Mouse (Mus musculus) frontal cortex, adult (tissue): ENCODE measurements at regions not wholly inside any gene's neighbourhood (a gene's known extent, or its start where the extent isn't known, plus 50 kb on each side); places are given as distances from the start of the nearest gene placed in this dataset.

Experiments
- ATAC-seq: cut with Nextera tagmentation; 2 replicates; pipeline ENCODE4 v1.9.2; 2017; ENCODE audit warnings: mild to moderate bottlenecking, moderate library complexity, mixed read lengths; ENCODE audit not compliant: low TSS enrichment

DNA sequence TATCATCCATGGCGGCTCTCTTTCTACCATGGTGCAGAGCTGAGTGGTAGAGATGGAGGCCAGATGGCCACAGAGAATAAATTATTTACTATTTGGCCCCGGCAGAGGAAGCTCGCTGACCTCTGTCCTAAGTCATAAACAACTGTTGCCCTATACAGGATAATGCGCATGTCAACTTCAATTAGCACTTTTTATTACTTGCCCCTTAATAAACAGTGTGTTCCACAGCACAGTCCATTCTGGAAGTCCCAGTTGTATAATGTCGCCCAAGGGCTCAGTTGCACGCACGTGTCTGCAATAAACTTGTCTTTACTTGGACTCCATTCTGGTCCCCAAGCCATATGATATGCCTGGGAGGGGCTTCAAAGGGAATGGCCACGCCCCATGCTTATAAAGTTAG is 150.1 kb upstream of the Runx1 start:
- ATAC-seq: no peak

DNA sequence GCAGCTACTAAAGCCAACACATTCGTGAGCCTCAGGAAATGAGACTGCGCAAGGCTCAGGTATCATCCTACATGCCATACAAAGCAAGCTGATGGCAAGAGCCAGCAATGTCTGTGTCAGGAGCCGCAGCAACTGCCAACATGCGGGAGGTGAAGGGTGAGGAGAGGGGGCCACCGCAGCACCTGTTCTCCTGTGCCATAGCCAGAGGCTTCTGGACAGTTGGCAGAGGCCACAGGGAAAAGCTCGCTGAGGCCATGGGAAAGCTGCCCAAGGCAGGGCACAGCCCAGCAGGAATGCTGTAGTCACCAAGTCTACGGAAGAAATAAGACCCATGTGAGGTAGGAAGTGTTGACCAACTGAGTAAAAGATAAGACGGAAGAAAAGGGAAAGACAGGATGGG is 149.1 kb upstream of the Runx1 start:
- ATAC-seq: no peak

GRCm38 (mm10) chr16:92972681-92973080 is 146.7 kb upstream of the Runx1 start:
- no peak for ATAC-seq

- no peak for ATAC-seq
These were observed 146.0 kb upstream of the Runx1 start for GRCm38 (mm10) chr16:92971956-92972355.

DNA sequence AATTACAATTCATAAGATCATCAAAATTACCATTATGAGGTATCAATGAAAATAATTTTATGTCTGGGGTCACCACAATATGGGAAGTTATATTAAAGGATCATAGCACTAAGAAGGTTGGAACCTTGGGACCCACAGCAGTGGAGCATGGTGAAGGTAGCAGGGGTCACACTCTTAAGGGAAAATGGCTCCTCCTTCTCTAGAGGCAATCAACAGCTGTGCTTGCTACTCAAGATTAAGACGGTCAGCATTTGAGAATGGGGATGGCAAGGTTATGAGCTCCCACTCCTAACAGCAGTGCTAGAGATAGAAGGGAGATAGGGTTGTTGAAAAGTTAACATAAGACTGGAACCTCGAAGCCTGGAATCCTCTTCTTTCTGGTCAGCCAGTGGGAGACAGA is 144.6 kb upstream of the Runx1 start:
- no peak for ATAC-seq

GRCm38 (mm10) chr16:92969036-92969435 is 143.1 kb upstream of the Runx1 start:
- ATAC-seq: no peak

GRCm38 (mm10) chr16:92966069-92966866 is 140.3 kb upstream of the Runx1 start:
- ATAC-seq: no peak

- ATAC-seq: no peak
These were observed 139.7 kb upstream of the Runx1 start for GRCm38 (mm10) chr16:92965651-92966050.

- no peak for ATAC-seq
These were observed 137.6 kb upstream of the Runx1 start for GRCm38 (mm10) chr16:92963582-92963981.

GRCm38 (mm10) chr16:92961361-92961760 is 135.4 kb upstream of the Runx1 start:
- ATAC-seq: no peak

DNA sequence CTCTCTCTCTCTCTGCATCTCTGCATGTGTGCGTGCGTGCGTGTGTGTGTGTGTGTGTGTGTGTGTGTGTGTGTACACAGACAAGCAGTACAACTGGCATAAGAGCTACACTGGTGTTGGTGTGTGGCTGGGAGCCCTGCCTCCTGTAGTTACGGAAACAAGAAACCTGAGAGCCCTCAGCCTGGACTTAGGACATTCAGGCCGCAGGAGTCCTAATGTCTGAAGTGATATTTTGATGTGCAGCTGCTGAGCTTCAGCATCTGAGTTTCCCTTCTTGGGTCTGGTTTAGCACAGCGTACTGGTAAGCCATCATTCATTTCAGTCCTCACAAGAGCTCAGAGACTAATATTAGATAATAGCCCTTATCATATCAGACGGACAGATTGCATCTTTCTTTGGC is 134.8 kb upstream of the Runx1 start:
- no peak for ATAC-seq

DNA sequence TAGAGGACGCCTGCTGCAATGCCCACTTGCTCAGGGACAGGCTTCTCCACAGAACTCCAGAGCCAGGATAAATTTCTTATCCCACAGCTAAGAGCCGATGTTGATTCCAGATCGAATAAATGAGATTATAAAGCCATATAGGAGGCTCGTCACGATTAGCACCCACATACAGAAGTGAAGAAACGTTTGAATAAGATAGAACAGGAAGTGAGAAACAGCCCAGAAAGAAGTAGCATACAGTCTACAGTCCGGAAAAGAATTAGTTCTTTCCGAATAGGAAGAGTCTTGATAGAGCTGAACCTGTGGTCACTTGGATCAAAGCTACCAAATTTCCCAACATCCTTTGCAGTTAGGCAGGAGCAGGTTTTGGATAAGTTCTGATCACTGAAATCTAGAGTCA is 133.0 kb upstream of the Runx1 start:
- ATAC-seq: no peak

GRCm38 (mm10) chr16:92958146-92958545 is 132.2 kb upstream of the Runx1 start:
- no peak for ATAC-seq

DNA sequence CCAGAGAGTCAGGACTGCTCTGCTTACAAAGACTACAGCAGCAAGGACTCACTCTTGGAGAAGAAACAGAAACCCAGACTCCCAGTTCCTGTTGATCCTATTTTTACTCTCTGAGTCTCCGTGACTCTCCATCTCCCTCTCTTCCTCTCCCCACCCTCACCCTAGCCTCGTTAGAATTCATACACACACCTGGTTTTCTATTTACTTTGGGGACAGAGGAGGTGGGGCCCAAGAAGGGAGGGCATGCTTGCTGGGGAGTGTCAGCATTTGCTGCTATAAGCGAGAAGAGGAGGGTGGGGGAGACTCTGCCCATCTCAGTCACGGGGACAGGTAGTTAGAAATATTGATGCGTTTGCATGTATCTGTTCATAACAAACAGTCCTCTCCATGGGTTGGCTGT is 129.6 kb upstream of the Runx1 start:
- ATAC-seq: no peak; the same call in 1 of the 2 replicates

- ATAC-seq: no peak
These were observed 129.1 kb upstream of the Runx1 start for GRCm38 (mm10) chr16:92955087-92955486.

DNA sequence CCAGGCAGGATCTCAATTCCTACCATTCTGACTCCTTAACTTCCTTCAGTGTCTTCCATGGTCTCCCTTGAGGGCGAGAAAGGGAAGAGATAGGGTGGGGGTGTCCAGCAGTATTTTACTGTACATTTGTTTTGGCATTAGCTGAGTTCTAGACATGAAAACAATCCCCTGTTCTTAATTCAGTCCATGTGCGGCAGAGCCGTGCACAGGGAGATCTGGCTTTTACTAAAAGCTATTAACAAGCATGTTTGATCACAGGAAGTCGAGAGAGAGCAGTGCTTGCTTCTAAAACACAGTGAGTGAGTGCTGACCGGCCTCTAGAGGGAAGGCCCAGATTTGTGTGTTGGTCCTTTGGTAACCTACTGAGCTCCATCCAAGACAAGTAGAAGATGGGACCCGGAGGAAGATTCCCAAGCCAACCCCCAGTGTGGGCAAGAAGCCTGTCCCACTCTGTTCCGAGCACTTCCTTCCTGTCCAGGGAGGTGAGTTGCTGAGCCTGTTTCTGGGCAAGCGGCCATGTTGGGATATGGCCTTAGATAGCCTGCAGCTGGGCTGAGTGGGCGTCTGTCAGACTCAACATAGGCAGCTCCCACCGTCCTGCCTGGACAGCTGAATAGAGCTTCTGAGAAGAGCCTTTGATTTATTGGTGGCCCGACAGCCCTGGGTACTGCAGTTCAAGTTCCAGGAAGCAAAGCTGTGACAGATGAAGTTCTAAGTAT is 128.1 kb upstream of the Runx1 start:
- no peak for ATAC-seq

DNA sequence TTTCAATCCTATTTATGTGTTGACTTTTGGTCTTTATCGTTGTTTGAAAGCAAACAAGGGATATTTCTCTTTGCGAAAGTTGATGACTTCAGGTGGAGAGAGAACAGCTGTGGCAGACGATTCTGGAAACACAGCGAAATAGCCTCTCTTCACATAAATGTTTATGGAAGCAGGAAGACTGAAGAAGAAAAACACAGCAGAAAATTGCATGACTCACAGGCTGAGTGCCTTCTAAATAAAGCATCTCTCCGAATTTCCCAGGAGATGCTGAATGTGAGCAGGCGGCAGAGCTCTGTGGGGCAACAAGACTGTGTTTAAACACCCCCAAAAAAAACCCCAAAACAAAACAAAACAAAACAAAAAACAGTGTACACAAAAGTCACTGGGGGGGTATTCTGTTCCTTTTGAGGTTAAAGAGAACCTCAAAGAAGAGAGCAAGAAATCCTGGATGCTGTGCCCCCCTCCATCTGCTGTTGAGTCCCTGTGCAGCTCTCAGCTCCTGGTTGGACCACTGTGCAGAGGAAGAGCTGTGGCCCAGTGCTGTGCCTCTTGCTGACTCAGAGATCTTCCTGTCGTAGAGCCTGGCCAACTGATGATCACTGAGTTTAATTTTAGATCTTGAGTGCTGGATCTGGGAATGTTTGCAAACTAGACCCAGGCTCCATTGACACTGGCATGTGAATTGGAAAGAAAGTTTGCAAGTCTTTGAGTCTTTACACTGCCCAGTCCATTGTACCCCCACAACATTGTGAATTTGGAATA is 126.6 kb upstream of the Runx1 start:
- ATAC-seq: peak; percentile 93

GRCm38 (mm10) chr16:92951516-92951915 is 125.6 kb upstream of the Runx1 start:
- ATAC-seq: no peak

DNA sequence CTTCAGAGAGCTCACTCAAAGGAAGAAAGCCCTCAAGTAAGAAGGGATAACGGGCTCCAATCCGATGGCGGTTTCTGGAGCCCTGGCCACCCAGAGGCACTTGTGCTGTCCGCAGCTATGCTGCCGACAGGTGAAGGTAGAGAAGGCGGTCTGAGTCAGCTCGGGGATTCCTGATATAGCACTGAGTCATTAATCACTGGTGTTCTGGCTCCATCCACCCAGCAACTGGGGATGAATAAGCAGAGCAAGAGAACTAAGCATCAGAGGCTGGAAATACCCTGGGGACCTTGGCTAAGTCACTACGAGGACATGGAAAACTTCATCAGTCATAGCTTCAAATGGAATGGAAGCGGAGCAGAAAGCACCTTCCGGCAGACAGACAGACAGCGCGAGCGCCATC is 122.5 kb upstream of the Runx1 start:
- ATAC-seq: no peak

DNA sequence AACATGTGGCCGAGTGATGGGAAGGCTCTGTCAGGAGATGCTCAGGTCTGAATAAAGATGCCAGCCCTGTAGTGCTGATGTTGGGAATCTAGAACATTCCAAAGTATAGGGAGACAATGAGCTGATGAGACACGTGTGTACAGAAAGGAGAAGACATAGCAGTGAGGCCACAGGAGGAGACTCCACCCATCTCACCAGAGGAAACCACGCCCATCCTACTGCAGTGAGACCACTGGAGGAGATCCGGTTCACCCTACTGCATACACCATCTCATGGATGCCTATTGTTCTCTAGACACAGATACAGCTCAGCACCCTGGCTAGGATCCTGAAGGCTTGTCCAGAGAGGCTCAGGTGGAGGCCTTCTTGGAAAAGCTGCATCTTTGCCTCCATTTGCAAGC is 120.6 kb upstream of the Runx1 start:
- ATAC-seq: no peak

GRCm38 (mm10) chr16:92943901-92944300 is 118.0 kb upstream of the Runx1 start:
- no peak for ATAC-seq

GRCm38 (mm10) chr16:92939618-92940017 is 113.7 kb upstream of the Runx1 start:
- no peak for ATAC-seq
